Mouse (Mus musculus) left cerebral cortex, adult 2 months (tissue): Measurements from ENCODE around the gene Zfp36l2. TPM values are rescaled to one million over a fixed set of nuclear protein-coding genes. Genes with fewer than 3 reads are reported as not detected.
A peak's percentile ranks its signal among the peaks of the same experiment; 100 is the strongest.

Experiments used
- DNase-seq, 2 experiments: peaks; one replicate each; pipeline ENCODE4 v3.0.0; 2021 to 2022; ENCODE audit warnings: low spot score in 2 of 2, mixed read lengths in 1 of 2; ENCODE audit errors: extremely low spot score in 1 of 2
- H3K27ac ChIP-seq: fragments of 200-600 bp; 2 replicates; pipeline ENCODE4 v1.8.1; 2022
- H3K4me3 ChIP-seq: fragments of 200-600 bp; 2 replicates; pipeline ENCODE4 v1.8.1; 2022
- CTCF ChIP-seq: fragments of 200-600 bp; IDR thresholded peaks from 2 replicates; pipeline ENCODE4 v1.8.1; 2022; ENCODE audit warnings: antibody characterized with exemption, mild to moderate bottlenecking, moderate library complexity
- intact Hi-C: fragments of 180-260 bp; cut with DNase I; formaldehyde crosslinking; loops from one replicate; pipeline ENCODE4 v1.15.1; 2025
- total RNA-seq, 2 experiments: library from RNA; stranded (reverse); gene quantifications; 2 replicates each; pipeline ENCODE4 v1.2.3; 2021

The Zfp36l2 gene
- total RNA-seq, 2 experiments from 2014 or later = 22.5 to 24.3 TPM

DNA sequence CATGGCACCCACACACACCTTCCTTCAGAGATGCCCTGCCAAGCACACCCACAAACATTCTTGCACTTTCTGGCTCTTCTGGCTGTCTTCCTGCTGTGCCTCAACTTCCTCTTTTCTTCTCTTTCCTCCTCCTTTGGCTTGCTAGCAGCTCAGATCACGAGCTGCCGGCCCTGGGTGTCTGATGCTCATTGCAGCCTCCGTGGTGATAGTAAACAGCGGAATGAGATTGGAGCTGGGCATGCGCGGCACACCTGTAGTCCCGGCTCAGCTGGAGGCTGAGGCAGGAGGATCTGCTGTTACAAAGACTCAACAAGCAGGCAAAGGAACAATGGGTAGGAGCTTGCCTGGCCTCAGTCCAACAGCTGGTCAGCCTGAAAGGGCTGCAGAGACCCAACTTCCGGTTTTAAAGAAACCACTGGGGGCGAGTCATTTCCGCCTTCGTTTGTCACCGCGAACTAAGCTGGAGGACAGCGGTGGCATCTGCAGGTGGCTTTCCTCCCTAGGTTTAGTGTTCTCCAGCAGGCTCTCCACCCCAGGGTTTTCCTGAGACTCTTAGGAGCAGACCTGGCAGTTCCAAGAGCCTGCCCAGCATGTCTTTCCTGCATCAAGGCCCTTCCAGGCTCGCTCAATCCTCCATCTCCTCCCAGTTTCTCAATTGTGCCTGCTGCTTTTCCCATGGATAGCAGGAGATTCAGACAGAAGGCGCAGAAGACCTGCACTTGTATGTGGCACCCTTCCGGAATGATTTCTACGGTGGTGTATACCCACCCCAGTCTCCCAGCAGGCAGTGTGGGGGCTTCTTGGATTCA lies 6.0 kb downstream of the Zfp36l2 start:
- Histone ChIP-seq H3K27ac (peak overlapping the region; percentile 80), H3K4me3 (no peak overlapping the region)
- DNase-seq = no peak
- no peak for TF ChIP-seq CTCF
- intact Hi-C loops = loop anchor here (2.0 kb wide), 2 partner anchors 33 to 67 kb away; no protein-coding TSS in a partner anchor

DNA sequence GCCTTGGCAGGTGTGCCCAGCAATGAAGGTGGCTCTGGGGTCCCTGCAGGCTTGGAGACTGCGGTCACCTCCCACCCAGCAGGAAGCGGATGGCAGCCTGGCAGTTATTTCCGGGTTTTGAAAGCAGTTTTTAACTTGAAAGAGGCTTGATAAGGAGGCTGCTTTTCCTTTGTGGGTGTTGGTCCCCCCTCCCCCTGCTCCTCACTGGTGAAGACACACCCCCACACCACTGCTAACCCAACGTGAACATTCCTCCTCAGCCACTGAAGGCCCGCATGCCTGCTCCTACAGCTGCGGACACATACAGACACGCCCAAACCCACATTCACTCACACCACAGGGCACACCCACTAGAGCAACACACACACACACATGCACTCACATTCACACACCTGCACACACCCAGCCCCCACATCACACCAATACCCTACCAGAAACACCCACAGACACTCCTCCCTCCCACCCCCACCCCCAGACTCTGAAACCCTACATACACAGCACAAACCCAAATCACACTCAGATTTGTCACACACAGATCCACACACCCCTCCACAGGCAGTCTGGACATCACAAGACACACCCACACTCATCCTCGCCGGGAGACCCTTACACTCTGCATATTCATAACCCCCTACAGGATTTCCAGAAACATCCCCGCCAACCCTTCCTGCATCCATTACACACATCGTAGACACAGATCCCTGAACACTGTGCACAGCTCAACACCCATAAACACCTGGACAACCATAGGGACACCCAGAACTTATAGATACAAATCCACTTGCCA lies 6.8 kb downstream of the Zfp36l2 start:
- TF ChIP-seq CTCF = no peak
- intact Hi-C loops = no loop called here
- no peak for DNase-seq
- H3K27ac ChIP-seq = peak overlapping the region; percentile 80
- H3K4me3 ChIP-seq = no peak overlapping the region

- intact Hi-C loops = no loop called here
- no peak for DNase-seq
- Histone ChIP-seq H3K27ac (no peak overlapping the region), H3K4me3 (no peak overlapping the region)
- TF ChIP-seq CTCF = no peak
Measured at GRCm38 (mm10) chr17:84179973-84180365, 7.8 kb downstream of the Zfp36l2 start.

GRCm38 (mm10) chr17:84179026-84179972 lies 8.4 kb downstream of the Zfp36l2 start:
- Histone ChIP-seq H3K27ac (no peak overlapping the region), H3K4me3 (no peak overlapping the region)
- no peak for DNase-seq
- intact Hi-C loops = no loop called here
- no peak for TF ChIP-seq CTCF

- no peak for DNase-seq
- Histone ChIP-seq H3K27ac (no peak overlapping the region), H3K4me3 (no peak overlapping the region)
- intact Hi-C loops = no loop called here
- TF ChIP-seq CTCF = no peak
Measured at GRCm38 (mm10) chr17:84177481-84177880, 10.3 kb downstream of the Zfp36l2 start.

- Histone ChIP-seq H3K4me3 (no peak overlapping the region), H3K27ac (no peak overlapping the region)
- intact Hi-C loops = no loop called here
- no peak for TF ChIP-seq CTCF
- DNase-seq = no peak
Measured at GRCm38 (mm10) chr17:84176446-84176845, 11.3 kb downstream of the Zfp36l2 start.

GRCm38 (mm10) chr17:84175196-84175595 lies 12.6 kb downstream of the Zfp36l2 start:
- TF ChIP-seq CTCF = no peak
- intact Hi-C loops = no loop called here
- no peak overlapping the region for H3K4me3 ChIP-seq
- no peak overlapping the region for H3K27ac ChIP-seq
- DNase-seq = no peak

- no peak for TF ChIP-seq CTCF
- no peak overlapping the region for H3K4me3 ChIP-seq
- no peak for DNase-seq
- H3K27ac ChIP-seq = no peak overlapping the region
- intact Hi-C loops = no loop called here
Measured at GRCm38 (mm10) chr17:84167377-84167776, 20.4 kb downstream of the Zfp36l2 start.

- TF ChIP-seq CTCF = no peak
Measured at GRCm38 (mm10) chr17:84166135-84166860, 21.4 kb downstream of the Zfp36l2 start.

DNA sequence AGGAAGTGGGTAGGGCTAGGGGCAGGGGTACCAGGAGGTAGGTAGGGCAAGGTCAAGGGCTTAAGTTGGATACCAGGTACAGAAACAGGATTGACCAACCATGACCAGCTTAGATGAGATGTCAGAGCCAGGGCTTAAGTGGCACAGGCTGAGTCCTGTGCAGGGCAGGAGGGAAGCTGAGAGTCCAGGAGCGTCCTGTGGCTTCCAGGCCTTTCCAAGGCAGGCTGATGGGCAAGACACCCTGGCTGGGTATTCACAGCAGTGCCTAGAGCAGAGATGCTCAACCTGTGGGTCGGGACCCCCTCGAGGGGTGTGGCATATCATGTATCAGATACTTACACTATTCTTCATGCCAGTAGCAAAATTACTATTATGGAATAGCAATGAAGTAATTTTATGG lies 22.0 kb downstream of the Zfp36l2 start:
- intact Hi-C loops = no loop called here
- Histone ChIP-seq H3K4me3 (no peak overlapping the region), H3K27ac (no peak overlapping the region)
- TF ChIP-seq CTCF = no peak
- DNase-seq = no peak

More at GRCm38 (mm10) chr17:84166135-84166860, 21.4 kb downstream of the Zfp36l2 start:
- no peak for DNase-seq
- no peak overlapping the region for H3K27ac ChIP-seq
- intact Hi-C loops = no loop called here
- no peak overlapping the region for H3K4me3 ChIP-seq

GRCm38 (mm10) chr17:84164146-84164545 lies 23.6 kb downstream of the Zfp36l2 start:
- no peak for DNase-seq
- H3K4me3 ChIP-seq = no peak overlapping the region
- TF ChIP-seq CTCF = no peak
- no peak overlapping the region for H3K27ac ChIP-seq
- intact Hi-C loops = no loop called here
